Mouse (Mus musculus) heart, embryonic 10.5 days (tissue): Measurements from ENCODE around the gene Fbxw22. TPM values are rescaled to one million over a fixed set of nuclear protein-coding genes. Genes with fewer than 3 reads are reported as not detected.
"Not testable (repeated sequence)": the region's sequence is repeated elsewhere in the genome, so short reads cannot be mapped to it uniquely, and the experiment has no call there.

ENCODE experiments used
- DNase-seq: peaks from one replicate; pipeline ENCODE4 v3.0.0-alpha.2; 2017; ENCODE audit warnings: low spot score
- H3K27ac ChIP-seq: fragments of 300-500 bp; sonication (generic); 2 replicates; pipeline ENCODE4 v1.5.1; 2016; ENCODE audit warnings: mild to moderate bottlenecking
- H3K27me3 ChIP-seq: fragments of 300-500 bp; sonication (generic); 2 replicates; pipeline ENCODE4 v1.6.1; 2016; ENCODE audit warnings: mild to moderate bottlenecking; ENCODE audit not compliant: poor library complexity, insufficient read depth, severe bottlenecking
- H3K36me3 ChIP-seq: fragments of 300-500 bp; sonication (generic); 2 replicates; pipeline ENCODE4 v1.6.1; 2016; ENCODE audit warnings: mild to moderate bottlenecking, moderate library complexity
- H3K4me1 ChIP-seq: fragments of 300-500 bp; sonication (generic); 2 replicates; pipeline ENCODE4 v1.6.1; 2016; ENCODE audit warnings: mild to moderate bottlenecking
- H3K4me3 ChIP-seq: fragments of 300-500 bp; sonication (generic); 2 replicates; pipeline ENCODE4 v1.5.1; 2016; ENCODE audit warnings: mild to moderate bottlenecking, moderate library complexity
- H3K9me3 ChIP-seq: fragments of 300-500 bp; sonication (generic); 2 replicates; pipeline ENCODE4 v1.6.1; 2016; ENCODE audit warnings: mild to moderate bottlenecking, moderate library complexity
- WGBS: fragments of 180-500 bp; shearing (Covaris S2); methylation state at CpG from one replicate; pipeline ENCODE4 v1.1.7; 2016; 5-methylcytosine and 5-hydroxymethylcytosine counted together
- polyA plus RNA-seq: library from polyadenylated mRNA; unstranded; fragments of >200 nt; fragmentation: Nextera tagmentation; extraction: Ambion mirVana; gene quantifications from 2 replicates; pipeline ENCODE4 v1.2.1, GENCODE M21; 2016

The Fbxw22 gene
- polyA plus RNA-seq = not detected in 2 replicates

DNA sequence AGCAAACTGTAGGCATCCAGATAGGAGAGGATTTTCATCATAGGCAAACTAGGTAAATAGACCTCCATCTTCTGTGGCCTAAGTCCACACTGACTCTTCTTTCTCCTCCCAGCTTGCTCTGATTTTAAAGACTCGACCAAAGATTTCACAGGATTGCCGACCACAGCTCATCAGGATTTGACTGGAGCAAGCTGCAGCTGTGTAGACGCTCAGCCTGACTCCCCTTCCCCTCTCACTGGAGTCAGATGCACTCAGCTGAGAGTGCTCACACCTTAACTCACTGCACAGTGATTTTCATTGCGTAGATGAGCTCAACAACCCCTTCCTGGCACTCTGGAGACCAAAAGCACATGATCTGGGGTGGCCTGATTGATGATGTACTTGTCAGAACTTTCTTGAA, at the start of gene Fbxw22:
Fbxw22 (minus strand) TSS at position 101 of the 400 bp plus-strand sequence.
- H3K4me3 ChIP-seq, H3K27me3 ChIP-seq, H3K4me1 ChIP-seq, H3K27ac ChIP-seq, H3K36me3 ChIP-seq, DNase-seq, H3K9me3 ChIP-seq: not testable (repeated sequence)
- WGBS = 73% methylated on average over 4 of the region's 4 CpGs

- no peak for DNase-seq
- no peaks in the 10 kb centered on the region for H3K9me3 ChIP-seq
- H3K27me3 ChIP-seq = no peaks in the 10 kb centered on the region
- H3K36me3 ChIP-seq = no peaks in the 10 kb centered on the region
- no peak within 1 kb of the TSS for H3K27ac ChIP-seq
- no peaks in the 10 kb centered on the region for H3K4me1 ChIP-seq
- no peak within 1 kb of the TSS for H3K4me3 ChIP-seq
Measured at GRCm38 (mm10) chr9:109449040-109449439, 44.9 kb upstream of the Fbxw22 start, which contains the start of gene Fbxw16. Fbxw16 (minus strand) TSS chr9:109449140.

- no peak for DNase-seq
- no peak overlapping the region for H3K27ac ChIP-seq
- no peaks in the 10 kb centered on the region for H3K27me3 ChIP-seq
- no peak overlapping the region for H3K4me3 ChIP-seq
- WGBS = 73% methylated on average over 1 of the region's 1 CpGs
- H3K36me3 ChIP-seq = no peaks in the 10 kb centered on the region
- no peaks in the 10 kb centered on the region for H3K4me1 ChIP-seq
- H3K9me3 ChIP-seq = no peaks in the 10 kb centered on the region
Measured at GRCm38 (mm10) chr9:109432956-109433355, 28.9 kb upstream of the Fbxw22 start.

DNA sequence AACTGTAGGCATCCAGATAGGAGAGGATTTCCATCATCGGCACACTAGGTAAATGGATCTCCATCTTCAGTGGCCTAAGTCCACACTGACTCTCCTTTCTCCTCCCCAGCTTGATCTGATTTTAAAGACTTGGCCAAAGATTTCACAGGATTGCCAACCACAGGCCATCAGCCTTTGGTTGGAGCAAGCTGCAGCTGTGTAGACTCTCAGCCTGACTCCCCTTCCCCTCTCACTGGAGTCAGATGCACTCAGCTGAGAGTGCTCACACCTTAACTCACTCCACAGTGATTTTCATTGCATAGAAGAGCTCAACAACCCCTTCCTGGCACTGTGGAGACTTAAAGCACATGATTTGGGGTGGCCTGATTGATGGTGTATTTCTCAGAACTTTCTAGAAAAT, 64.5 kb downstream of the Fbxw22 start, which contains the start of gene Fbxw28:
Fbxw28 (minus strand) TSS at position 101 of the 400 bp plus-strand sequence.
- 100% methylated on average over 1 of the region's 1 CpGs for WGBS
- H3K27ac ChIP-seq, H3K4me3 ChIP-seq, H3K36me3 ChIP-seq, H3K9me3 ChIP-seq, DNase-seq, H3K27me3 ChIP-seq, H3K4me1 ChIP-seq: not testable (repeated sequence)

Other genes with a start within 250 kb of the Fbxw22 start
- not detected in 2 replicates for gene Fbxw21, start 242.3 kb downstream of the Fbxw22 start, polyA plus RNA-seq
- not detected in 2 replicates for gene Fbxw13, start 208.3 kb downstream of the Fbxw22 start, polyA plus RNA-seq
- gene Fbxw20, start 169.5 kb downstream of the Fbxw22 start, polyA plus RNA-seq = not detected in 2 replicates
- not detected in 2 replicates for gene Fbxw14, start 116.6 kb downstream of the Fbxw22 start, polyA plus RNA-seq
- not detected in 2 replicates for gene Fbxw28, start 64.6 kb downstream of the Fbxw22 start, polyA plus RNA-seq
- not detected in 2 replicates for gene Fbxw16, start 44.8 kb upstream of the Fbxw22 start, polyA plus RNA-seq
- gene Fbxw19, start 91.6 kb upstream of the Fbxw22 start, polyA plus RNA-seq = not detected in 2 replicates
- gene Fbxw15, start 164.0 kb upstream of the Fbxw22 start, polyA plus RNA-seq = not detected in 2 replicates
- not detected in 2 replicates for gene Fbxw24, start 221.8 kb upstream of the Fbxw22 start, polyA plus RNA-seq